18 mouse cellular contexts compared by ENCODE assay signal in the genomic region with DNA sequence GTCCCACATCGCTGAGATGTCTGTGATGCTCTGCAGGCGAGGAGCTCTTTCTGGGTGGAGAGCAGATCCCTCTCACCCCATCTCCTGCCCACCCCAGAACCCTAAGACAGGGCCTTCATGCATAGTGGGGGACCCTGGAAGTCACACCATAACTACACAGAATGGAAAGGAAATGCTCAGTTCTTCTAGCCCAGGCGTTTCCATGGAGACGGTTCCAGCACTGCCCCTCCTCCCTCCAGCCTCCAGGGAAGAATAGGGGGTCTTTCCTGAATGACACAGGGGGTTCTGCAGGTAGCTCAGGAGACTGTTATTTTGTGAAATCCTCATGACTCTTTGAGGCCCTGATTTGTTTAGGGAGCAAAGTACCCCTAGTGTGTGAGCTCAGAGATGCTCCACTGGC.
DNase-seq lines count a peak whose midpoint lies in the region; ATAC-seq and TF ChIP-seq lines count a peak whose summit lies in the region.
"Had no signal": no experiment of that assay in that cellular context is flagged by ENCODE, and none has a peak within 500 bp of the region (broad histone marks: within the 10 kb centered on the region; RNA-seq: fewer than 3 reads in every experiment).

No protein-coding gene starts in this region.

- no peak for TF ChIP-seq POLR2A in brain, embryonic 14.5 days (IDR thresholded peaks at IDR 0.05; ENCODE audit: borderline replicate concordance, extremely low read depth, insufficient read depth, insufficient read length, poor library complexity, severe bottlenecking)

- no peaks in the 10 kb centered on the region for H3K9me3 ChIP-seq in forebrain, embryonic 16.5 days (ENCODE audit: control insufficient read depth, low read length)
- H3K9me3 ChIP-seq in forebrain, embryonic 15.5 days: no peaks in the 10 kb centered on the region
- no peaks in the 10 kb centered on the region for H3K9me3 ChIP-seq in hindbrain, postnatal 0 days (ENCODE audit: low read length)
- H3K9me3 ChIP-seq in hindbrain, embryonic 16.5 days (ENCODE audit: control insufficient read depth, low read length): no peaks in the 10 kb centered on the region
- H3K9me3 ChIP-seq in midbrain, postnatal 0 days (ENCODE audit: low read length): no peaks in the 10 kb centered on the region
- no peaks in the 10 kb centered on the region for H3K9me3 ChIP-seq in midbrain, embryonic 16.5 days (replicated peaks; ENCODE audit: control insufficient read depth, low read length, poor library complexity, severe bottlenecking)
- H3K9me3 ChIP-seq: embryonic facial prominence, embryonic 10.5 days; embryonic facial prominence, embryonic 12.5 days had no signal

- H3K4me3 ChIP-seq in forebrain, embryonic 16.5 days (replicated peaks; ENCODE audit: low read length): no peak overlapping the region
- no peak overlapping the region for H3K4me3 ChIP-seq in forebrain, embryonic 15.5 days
- no peak overlapping the region for H3K4me3 ChIP-seq in hindbrain, postnatal 0 days (ENCODE audit: low read length)
- no peak overlapping the region for H3K4me3 ChIP-seq in hindbrain, embryonic 16.5 days (ENCODE audit: low read length)
- no peak overlapping the region for H3K4me3 ChIP-seq in midbrain, postnatal 0 days (ENCODE audit: low read depth, low read length)
- no peak overlapping the region for H3K4me3 ChIP-seq in midbrain, embryonic 16.5 days (ENCODE audit: low read depth, low read length)
- H3K4me3 ChIP-seq: embryonic facial prominence, embryonic 10.5 days; embryonic facial prominence, embryonic 12.5 days had no signal

- ATAC-seq in forebrain, embryonic 16.5 days: 0 out of 2 replicates have a peak, but pooled peaks have one; percentile 18
- ATAC-seq in forebrain, embryonic 15.5 days (replicated peaks): no peak
- ATAC-seq in hindbrain, postnatal 0 days: peak; percentile 22; the same call in 1 of the 2 replicates
- ATAC-seq in hindbrain, embryonic 16.5 days: no peak
- no peak for ATAC-seq in midbrain, postnatal 0 days (ENCODE audit: low FRiP score)
- no peak for ATAC-seq in midbrain, embryonic 16.5 days

- H3K27ac ChIP-seq in forebrain, embryonic 16.5 days (ENCODE audit: low read length): no peak overlapping the region
- H3K27ac ChIP-seq in forebrain, embryonic 15.5 days (replicated peaks): no peak overlapping the region
- no peak overlapping the region for H3K27ac ChIP-seq in hindbrain, postnatal 0 days
- no peak overlapping the region for H3K27ac ChIP-seq in hindbrain, embryonic 16.5 days (ENCODE audit: low read depth, low read length)
- no peak overlapping the region for H3K27ac ChIP-seq in midbrain, postnatal 0 days (ENCODE audit: low read depth, low read length)
- H3K27ac ChIP-seq in midbrain, embryonic 16.5 days (ENCODE audit: low read length): no peak overlapping the region
- H3K27ac ChIP-seq: embryonic facial prominence, embryonic 10.5 days; embryonic facial prominence, embryonic 12.5 days had no signal

- no peak for DNase-seq in hindbrain, postnatal 0 days (ENCODE audit: low spot score)
- peak; percentile 37 for DNase-seq in midbrain, postnatal 0 days (ENCODE audit: low spot score)
- DNase-seq in brain, embryonic 14.5 days (ENCODE audit: low read depth): peak; percentile 40
- no peak for DNase-seq in frontal cortex, postnatal 36 days (ENCODE audit: low spot score in 2 of 2)
- DNase-seq: adrenal gland, adult 2 months; adrenal gland, postnatal 10 days; adrenal gland, postnatal 25 days; cerebellum, adult 11-12 months; cerebellum, adult 2 months; cerebellum, adult 9-10 months; cerebellum, postnatal 10 days; cerebellum, postnatal 25 days had no signal

- no peak overlapping the region for H3K4me2 ChIP-seq in forebrain, embryonic 16.5 days (ENCODE audit: low read length)
- H3K4me2 ChIP-seq in forebrain, embryonic 15.5 days (replicated peaks): no peak overlapping the region
- H3K4me2 ChIP-seq in hindbrain, postnatal 0 days (ENCODE audit: low read depth, low read length): no peak overlapping the region
- H3K4me2 ChIP-seq in hindbrain, embryonic 16.5 days (ENCODE audit: low read length): no peak overlapping the region
- no peak overlapping the region for H3K4me2 ChIP-seq in midbrain, postnatal 0 days (ENCODE audit: low read depth, low read length, poor library complexity, severe bottlenecking)
- H3K4me2 ChIP-seq in midbrain, embryonic 16.5 days (ENCODE audit: low read length): no peak overlapping the region
- H3K4me2 ChIP-seq: embryonic facial prominence, embryonic 12.5 days had no signal

- no peaks in the 10 kb centered on the region for H3K36me3 ChIP-seq in forebrain, embryonic 16.5 days (ENCODE audit: control insufficient read depth, insufficient read depth)
- no peaks in the 10 kb centered on the region for H3K36me3 ChIP-seq in forebrain, embryonic 15.5 days
- no peaks in the 10 kb centered on the region for H3K36me3 ChIP-seq in hindbrain, postnatal 0 days (ENCODE audit: insufficient read depth, low read length)
- no peaks in the 10 kb centered on the region for H3K36me3 ChIP-seq in hindbrain, embryonic 16.5 days (ENCODE audit: control insufficient read depth, insufficient read depth, low read length)
- H3K36me3 ChIP-seq in midbrain, postnatal 0 days (ENCODE audit: insufficient read depth, low read length): no peaks in the 10 kb centered on the region
- H3K36me3 ChIP-seq in midbrain, embryonic 16.5 days (ENCODE audit: control insufficient read depth, insufficient read depth, low read length): no peaks in the 10 kb centered on the region
- H3K36me3 ChIP-seq: embryonic facial prominence, embryonic 10.5 days; embryonic facial prominence, embryonic 12.5 days had no signal

- TF ChIP-seq CTCF in hindbrain, postnatal 0 days (IDR thresholded peaks at IDR 0.05; ENCODE audit: low read depth): no peak
- TF ChIP-seq CTCF in midbrain, postnatal 0 days (IDR thresholded peaks at IDR 0.05): no peak
- no peak for TF ChIP-seq CTCF in brain, embryonic 14.5 days (IDR thresholded peaks at IDR 0.05; ENCODE audit: borderline replicate concordance, extremely low read depth, insufficient read depth, insufficient read length)

- no peak overlapping the region for H3K9ac ChIP-seq in forebrain, embryonic 16.5 days (replicated peaks; ENCODE audit: low read depth, low read length)
- no peak overlapping the region for H3K9ac ChIP-seq in forebrain, embryonic 15.5 days (replicated peaks)
- H3K9ac ChIP-seq in hindbrain, postnatal 0 days (replicated peaks; ENCODE audit: low read length): no peak overlapping the region
- no peak overlapping the region for H3K9ac ChIP-seq in hindbrain, embryonic 16.5 days (ENCODE audit: low read depth, low read length)
- no peak overlapping the region for H3K9ac ChIP-seq in midbrain, postnatal 0 days (replicated peaks; ENCODE audit: low read length, poor library complexity, severe bottlenecking)
- H3K9ac ChIP-seq in midbrain, embryonic 16.5 days (ENCODE audit: low read depth, low read length): no peak overlapping the region
- H3K9ac ChIP-seq: embryonic facial prominence, embryonic 12.5 days had no signal

- no peaks in the 10 kb centered on the region for H3K27me3 ChIP-seq in forebrain, embryonic 16.5 days (replicated peaks; ENCODE audit: control insufficient read depth, insufficient read depth, low read length)
- no peaks in the 10 kb centered on the region for H3K27me3 ChIP-seq in forebrain, embryonic 15.5 days
- H3K27me3 ChIP-seq in hindbrain, postnatal 0 days (ENCODE audit: insufficient read depth, low read length): no peaks in the 10 kb centered on the region
- H3K27me3 ChIP-seq in hindbrain, embryonic 16.5 days (replicated peaks; ENCODE audit: control insufficient read depth, insufficient read depth, low read length): no peaks in the 10 kb centered on the region; the same call in 1 of the 2 replicates
- 0 out of 2 replicates have a peak, but pooled peaks cover 3% of the 10 kb centered on the region for H3K27me3 ChIP-seq in midbrain, postnatal 0 days (ENCODE audit: insufficient read depth, low read length)
- H3K27me3 ChIP-seq in midbrain, embryonic 16.5 days (ENCODE audit: control insufficient read depth, insufficient read depth, low read depth, low read length): no peaks in the 10 kb centered on the region

- H3K4me1 ChIP-seq in forebrain, embryonic 16.5 days (replicated peaks; ENCODE audit: control insufficient read depth, insufficient read depth, low read length): peaks cover 15% of the 10 kb centered on the region
- H3K4me1 ChIP-seq in forebrain, embryonic 15.5 days: peaks cover 17% of the 10 kb centered on the region
- peaks cover 11% of the 10 kb centered on the region for H3K4me1 ChIP-seq in hindbrain, postnatal 0 days (ENCODE audit: insufficient read depth, low read length)
- H3K4me1 ChIP-seq in hindbrain, embryonic 16.5 days (ENCODE audit: control insufficient read depth, insufficient read depth, low read depth, low read length): peaks cover 12% of the 10 kb centered on the region
- H3K4me1 ChIP-seq in midbrain, postnatal 0 days (ENCODE audit: insufficient read depth, low read length): peaks cover 8% of the 10 kb centered on the region
- H3K4me1 ChIP-seq in midbrain, embryonic 16.5 days (ENCODE audit: control insufficient read depth, insufficient read depth, low read length): peaks cover 8% of the 10 kb centered on the region; the same call in 1 of the 2 replicates
- H3K4me1 ChIP-seq: embryonic facial prominence, embryonic 12.5 days had no signal

- WGBS in forebrain, embryonic 16.5 days: 74% methylated on average over 4 of the region's 4 CpGs
- 81% methylated on average over 4 of the region's 4 CpGs for WGBS in forebrain, embryonic 15.5 days
- WGBS in hindbrain, postnatal 0 days: 84% methylated on average over 4 of the region's 4 CpGs
- 69% methylated on average over 4 of the region's 4 CpGs for WGBS in hindbrain, embryonic 16.5 days
- 84% methylated on average over 4 of the region's 4 CpGs for WGBS in midbrain, postnatal 0 days
- 79% methylated on average over 4 of the region's 4 CpGs for WGBS in midbrain, embryonic 16.5 days

Comparison
In these comparisons a context has a peak if more than half of its experiments do, and no peak if none do; other contexts are left out.
1. ATAC-seq: peak in forebrain, embryonic 16.5 days (single experiment) and hindbrain, postnatal 0 days (single experiment); none in forebrain, embryonic 15.5 days (single experiment), hindbrain, embryonic 16.5 days (single experiment), midbrain, postnatal 0 days (single experiment) and midbrain, embryonic 16.5 days (single experiment).
2. DNase-seq: peak in midbrain, postnatal 0 days (single experiment) and brain, embryonic 14.5 days (single experiment); none in hindbrain, postnatal 0 days (single experiment) and frontal cortex, postnatal 36 days (0 of 2).